Mouse (Mus musculus) adrenal gland, adult 2 months (tissue): ENCODE data around the gene Gm3594. TPM values are rescaled to one million over a fixed set of nuclear protein-coding genes. Genes with fewer than 3 reads are reported as not detected.
"Not testable (repeated sequence)": the region's sequence is repeated elsewhere in the genome, so short reads cannot be mapped to it uniquely, and the experiment has no call there.

Source experiments
- DNase-seq: peaks from one replicate; pipeline ENCODE4 v3.0.0; 2021
- long read RNA-seq: library from polyadenylated mRNA; stranded (forward); transcript quantifications from one replicate; pipeline ENCODE4 v2.0.0, GENCODE M21; 2021
- polyA plus RNA-seq: library from polyadenylated mRNA; depleted of rRNA; stranded (reverse); fragments of >200 nt; gene quantifications from 2 replicates; pipeline ENCODE4 v1.2.3, GENCODE M21; 2012; rRNA removed
- total RNA-seq, 2 experiments: library from RNA; stranded (reverse); gene quantifications; 2 replicates each; pipeline ENCODE4 v1.2.3; 2021

Gene Gm3594
- total RNA-seq, result not detected
- polyA plus RNA-seq, result not detected in 2 replicates
- long read RNA-seq, result 0 reads

DNA sequence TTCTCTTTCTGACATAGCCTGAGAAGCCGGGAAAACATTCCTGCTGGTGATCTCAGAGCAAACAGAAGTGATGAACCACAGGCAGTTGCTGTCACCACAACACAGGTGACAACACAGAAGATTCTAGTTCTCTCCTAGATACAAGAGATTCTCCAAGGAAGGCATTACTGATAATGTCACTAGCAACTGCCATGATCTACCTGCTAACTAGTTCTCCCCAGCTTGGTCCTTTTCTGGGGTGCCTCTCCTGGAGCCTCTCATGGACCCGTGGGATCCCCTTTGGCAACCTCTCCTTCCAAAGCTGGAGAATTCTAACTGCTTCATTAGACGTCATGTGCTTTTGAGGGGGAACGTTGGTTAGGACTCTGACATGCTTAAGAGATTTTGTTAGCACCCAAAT is at the start of gene Gm3594:
TSS of gene Gm3594 (minus strand) at position 101 of the 400 bp plus-strand sequence.
- not testable (repeated sequence) for DNase-seq

DNA sequence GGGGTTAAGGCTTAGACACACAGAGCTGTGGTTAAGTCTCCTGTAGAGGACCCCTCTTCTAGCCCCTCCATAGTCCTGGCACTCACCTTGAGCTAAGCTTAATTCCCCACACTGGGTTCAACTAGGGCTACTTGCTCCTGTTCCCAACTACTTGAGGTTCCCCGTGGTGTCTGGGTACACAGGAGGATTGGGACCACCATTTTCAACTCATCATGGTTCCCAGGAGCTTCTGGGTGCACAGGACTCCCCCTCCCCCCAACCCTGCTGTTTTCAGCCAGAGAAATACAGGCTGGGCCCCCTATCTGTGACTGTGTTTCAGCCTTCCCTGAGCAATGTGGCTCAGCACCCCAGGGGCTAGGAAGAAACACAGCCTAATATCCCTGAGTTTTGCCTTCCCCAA is 41.9 kb upstream of the Gm3594 start:
- not testable (repeated sequence) for DNase-seq

DNA sequence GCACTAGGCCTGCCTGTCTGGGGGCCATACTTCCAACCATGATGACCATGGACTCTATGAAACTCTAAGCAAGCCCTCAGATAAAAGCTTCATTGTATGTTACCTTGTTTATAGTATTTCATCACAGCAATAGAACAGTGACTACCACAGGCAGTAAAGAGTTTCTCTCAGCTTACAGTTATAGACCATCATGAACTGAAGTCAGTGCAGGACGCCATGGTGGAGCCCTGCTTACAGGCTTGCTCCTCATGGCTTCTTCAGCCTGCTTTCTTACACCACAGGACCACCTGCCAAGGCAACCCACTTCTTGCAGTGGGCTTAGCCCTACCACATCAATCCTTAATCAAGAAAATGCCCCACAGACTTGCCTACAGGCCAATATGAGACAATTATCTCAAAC is 41.1 kb upstream of the Gm3594 start:
- DNase-seq, result not testable (repeated sequence)

DNA sequence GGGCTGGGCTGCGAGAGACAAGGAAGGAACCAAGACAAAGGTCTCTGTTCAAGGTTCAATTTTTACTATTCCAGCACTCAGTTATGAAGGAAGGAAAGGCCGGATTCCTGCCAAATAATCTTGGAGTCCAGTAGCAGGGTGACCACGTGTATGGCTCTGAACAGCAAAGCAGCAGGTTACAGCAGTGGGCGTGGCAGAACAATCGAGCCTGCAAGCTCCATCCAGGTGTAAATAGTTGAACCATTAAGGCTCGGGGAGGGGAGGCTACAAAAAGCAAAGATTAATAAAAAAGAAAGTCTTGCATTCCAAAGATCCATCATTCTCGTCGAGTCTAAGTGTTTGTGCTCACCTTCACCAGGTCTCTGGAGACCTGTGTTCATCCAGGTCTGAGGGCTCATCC is 37.7 kb upstream of the Gm3594 start:
- DNase-seq, result not testable (repeated sequence)

DNA sequence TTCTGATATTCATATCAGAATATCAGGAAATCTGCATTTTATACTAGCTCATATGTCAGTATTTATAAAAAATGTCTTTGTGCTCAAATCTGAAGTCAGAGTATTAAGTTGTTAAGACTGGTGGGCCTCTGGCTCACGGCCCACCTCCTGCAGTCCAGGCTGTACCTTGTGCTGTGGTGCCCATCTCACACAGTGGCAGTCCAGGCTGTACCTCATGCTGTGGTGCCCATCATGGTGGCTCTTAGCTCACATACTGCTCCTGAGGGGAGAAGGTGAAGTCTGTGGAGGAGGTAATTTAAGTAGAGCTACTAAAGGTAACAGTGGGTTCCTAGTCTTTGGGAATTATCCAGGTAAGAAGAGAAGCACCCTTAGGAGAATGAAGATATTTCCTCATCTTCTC is 27.4 kb upstream of the Gm3594 start:
- not testable (repeated sequence) for DNase-seq

DNA sequence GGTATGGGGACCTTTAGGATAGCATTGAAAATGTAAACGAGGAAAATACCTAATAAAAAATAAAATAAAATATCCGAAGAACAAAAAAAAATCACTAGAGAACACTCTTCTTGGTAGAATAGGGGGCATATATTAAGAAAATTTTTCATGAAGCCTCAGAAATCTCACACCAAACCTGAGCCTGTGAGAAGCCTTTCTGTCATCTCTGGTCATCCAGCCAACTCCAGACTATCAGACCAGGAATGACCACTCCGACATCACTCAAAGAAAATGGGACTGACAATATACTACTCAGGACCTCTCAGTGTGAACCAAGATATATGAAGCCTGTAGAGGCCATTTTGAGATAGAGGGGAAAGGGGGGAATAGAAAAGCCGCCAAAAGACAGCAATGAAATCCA is 3.6 kb downstream of the Gm3594 start:
- DNase-seq, result not testable (repeated sequence)

DNA sequence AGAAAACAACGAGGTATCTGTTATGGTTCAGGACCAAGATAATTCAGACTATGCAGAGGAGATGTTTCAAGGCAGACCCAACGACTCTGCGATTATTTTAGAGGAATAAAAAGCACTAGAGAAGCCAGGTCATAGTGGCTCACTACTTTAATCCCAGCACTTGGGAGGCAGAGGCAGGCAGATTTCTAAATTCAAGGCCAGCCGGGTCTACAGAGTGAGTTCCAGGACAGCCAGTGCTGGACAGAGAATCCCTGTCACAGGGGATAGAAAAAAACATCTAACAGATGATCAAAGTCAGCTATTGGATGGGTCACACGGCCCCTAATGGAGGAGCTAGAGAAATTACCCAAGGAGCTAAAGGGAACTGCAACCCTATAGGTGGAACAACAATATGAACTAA is 4.2 kb downstream of the Gm3594 start:
- not testable (repeated sequence) for DNase-seq

DNA sequence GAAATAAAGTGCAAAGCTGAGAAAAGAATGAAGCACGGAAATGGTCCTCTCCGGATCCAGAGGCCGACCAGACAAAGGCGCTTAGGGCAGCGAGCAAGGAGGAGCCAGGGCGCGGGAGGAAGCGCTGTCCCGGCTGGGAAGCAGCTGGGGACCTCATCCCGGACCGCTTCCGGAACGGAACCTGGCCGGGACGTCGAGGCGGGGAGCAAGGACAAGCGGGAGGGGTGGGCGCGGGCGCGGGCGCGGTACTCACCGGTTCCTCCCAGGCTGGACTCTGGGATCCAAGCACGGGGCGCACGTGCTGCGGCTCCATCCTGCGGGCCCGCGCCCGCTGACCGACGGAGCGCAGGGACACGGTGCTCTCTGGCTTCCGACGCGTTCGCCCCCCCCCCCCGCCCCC is 17.6 kb downstream of the Gm3594 start:
- DNase-seq, result peak; percentile 33

DNA sequence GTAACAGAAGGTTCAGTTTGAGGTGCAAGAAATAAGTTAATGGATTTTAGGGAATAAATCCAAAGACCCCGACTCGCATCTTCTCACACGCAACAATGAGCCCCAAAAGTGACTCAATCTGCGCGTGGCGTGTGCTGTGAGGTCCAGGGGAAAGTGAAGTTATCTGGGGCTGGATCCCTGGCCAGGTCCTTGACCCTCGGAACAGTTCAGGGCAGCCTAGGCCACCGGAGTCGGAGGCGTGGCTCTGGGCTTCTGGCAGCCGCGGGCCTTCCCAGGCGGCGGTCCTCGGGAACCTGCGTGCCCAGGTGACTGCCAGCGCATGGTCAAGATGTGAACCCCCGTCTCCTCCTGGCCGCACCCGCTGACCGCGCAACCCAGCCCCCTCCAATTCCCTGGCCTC is 18.1 kb downstream of the Gm3594 start:
- DNase-seq, result not testable (repeated sequence)

DNA sequence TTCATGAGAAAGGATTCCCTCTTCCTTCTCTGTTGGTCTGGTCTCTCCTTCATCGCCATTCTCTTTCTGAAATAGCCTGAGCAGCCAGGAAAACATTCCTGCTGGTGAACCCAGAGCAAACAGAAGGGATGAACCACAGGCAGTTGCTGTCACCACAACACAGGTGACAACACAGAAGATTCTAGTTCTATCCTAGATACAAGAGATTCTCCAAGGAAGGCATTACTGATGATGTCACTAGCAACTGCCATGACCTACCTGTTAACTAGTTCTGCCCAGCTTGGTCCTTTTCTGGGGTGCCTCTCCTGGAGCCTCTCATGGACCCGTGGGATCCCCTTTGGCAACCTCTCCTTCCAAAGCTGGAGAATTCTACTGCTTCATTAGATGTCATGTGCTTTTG is 32.0 kb downstream of the Gm3594 start, which contains the start of gene Gm3591:
TSS of gene Gm3591 (minus strand) at position 101 of the 400 bp plus-strand sequence.
- DNase-seq, result not testable (repeated sequence)

DNA sequence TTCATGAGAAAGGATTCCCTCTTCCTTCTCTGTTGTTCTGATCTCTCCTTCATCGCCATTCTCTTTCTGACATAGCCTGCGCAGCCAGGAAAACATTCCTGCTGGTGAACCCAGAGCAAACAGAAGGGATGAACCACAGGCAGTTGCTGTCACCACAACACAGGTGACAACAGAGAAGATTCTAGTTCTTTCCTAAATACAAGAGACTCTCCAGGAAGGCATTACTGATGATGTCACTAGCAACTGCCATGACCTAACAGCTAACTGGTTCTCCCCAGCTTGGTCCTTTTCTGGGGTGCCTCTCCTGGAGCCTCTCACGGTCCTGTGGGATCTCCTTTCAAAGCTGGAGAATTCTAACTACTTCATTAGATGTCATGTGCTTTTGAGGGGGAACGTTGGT is 54.2 kb downstream of the Gm3594 start, which contains the start of gene Gm16440:
TSS of gene Gm16440 (minus strand) at position 101 of the 400 bp plus-strand sequence.
- not testable (repeated sequence) for DNase-seq

Other genes starting within 250 kb of the Gm3594 start
- not detected for gene Gm21560, start 225.3 kb downstream of the Gm3594 start, total RNA-seq
- not detected in 2 replicates for gene Gm21560, start 225.3 kb downstream of the Gm3594 start, polyA plus RNA-seq
- under 1 TPM; 0.21 to 0.23 TPM for gene Gm3411, start 157.4 kb downstream of the Gm3594 start, total RNA-seq
- gene Gm3411, start 157.4 kb downstream of the Gm3594 start, polyA plus RNA-seq, result not detected in 2 replicates
- not detected for gene Gm21103, start 139.8 kb downstream of the Gm3594 start, total RNA-seq
- gene Gm21103, start 139.8 kb downstream of the Gm3594 start, polyA plus RNA-seq, result not detected in 2 replicates
- gene Gm3618, start 100.9 kb downstream of the Gm3594 start, total RNA-seq, result not detected
- gene Gm3618, start 100.9 kb downstream of the Gm3594 start, polyA plus RNA-seq, result not detected in 2 replicates
- not detected for gene Gm16440, start 54.3 kb downstream of the Gm3594 start, total RNA-seq
- not detected in 2 replicates for gene Gm16440, start 54.3 kb downstream of the Gm3594 start, polyA plus RNA-seq
- gene Gm3591, start 32.1 kb downstream of the Gm3594 start, total RNA-seq, result under 1 TPM in 1 of 2 experiments, not detected in 1; 0.28 TPM
- not detected in 2 replicates for gene Gm3591, start 32.1 kb downstream of the Gm3594 start, polyA plus RNA-seq
- gene Gm8356, start 92.7 kb upstream of the Gm3594 start, total RNA-seq, result not detected
- not detected in 2 replicates for gene Gm8356, start 92.7 kb upstream of the Gm3594 start, polyA plus RNA-seq
- gene Gm3629, start 146.0 kb upstream of the Gm3594 start, total RNA-seq, result not detected
- gene Gm3629, start 146.0 kb upstream of the Gm3594 start, polyA plus RNA-seq, result not detected in 2 replicates
- gene Gm3460, start 177.8 kb upstream of the Gm3594 start, total RNA-seq, result not detected
- gene Gm3460, start 177.8 kb upstream of the Gm3594 start, polyA plus RNA-seq, result not detected in 2 replicates
- not detected for gene Gm10251, start 239.6 kb upstream of the Gm3594 start, total RNA-seq
- gene Gm10251, start 239.6 kb upstream of the Gm3594 start, polyA plus RNA-seq, result not detected in 2 replicates